Mouse (Mus musculus): ENCODE data around the gene Mrpl14. TPM values are rescaled to one million over a fixed set of nuclear protein-coding genes. Genes with fewer than 3 reads are reported as not detected.

The Mrpl14 gene
- polyA plus RNA-seq (2017; shearing (Covaris generic)), result 10 to 100 TPM; 91.5 to 92.9 TPM

DNA sequence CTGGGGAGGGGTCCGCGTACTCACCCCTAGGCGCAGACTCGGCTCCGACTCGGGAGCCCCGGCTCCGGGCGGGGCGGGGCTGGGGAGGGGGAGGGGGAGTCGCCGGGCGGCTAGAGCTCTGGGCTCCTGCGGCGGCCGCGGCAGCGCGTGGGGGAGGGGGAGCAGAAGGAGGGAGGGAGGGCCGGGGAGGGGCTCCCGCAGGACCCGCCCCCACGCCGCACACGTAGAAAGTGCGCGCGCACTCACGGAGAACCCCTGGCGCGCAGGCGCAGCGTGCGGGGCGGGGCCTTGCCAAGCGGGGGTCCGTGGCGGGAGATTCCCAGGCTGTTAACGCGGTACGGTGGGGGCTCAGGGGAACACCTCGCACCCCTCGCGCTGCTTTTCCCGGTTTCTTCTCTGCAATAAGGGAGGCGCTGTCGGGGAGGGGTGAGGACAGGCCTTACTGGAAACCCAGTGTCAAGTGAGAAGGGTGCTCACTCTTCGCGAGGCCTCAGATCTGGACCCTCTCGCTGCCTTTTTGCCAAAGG is at the start of gene Mrpl14:
Gene Mrpl14 (plus strand): TSS at position 230 of the 527 bp plus-strand sequence.
- ATAC-seq, result peak; percentile 74

GRCm38 (mm10) chr17:45638596-45639295 is 47.4 kb upstream of the Mrpl14 start:
- ATAC-seq, result no peak

DNA sequence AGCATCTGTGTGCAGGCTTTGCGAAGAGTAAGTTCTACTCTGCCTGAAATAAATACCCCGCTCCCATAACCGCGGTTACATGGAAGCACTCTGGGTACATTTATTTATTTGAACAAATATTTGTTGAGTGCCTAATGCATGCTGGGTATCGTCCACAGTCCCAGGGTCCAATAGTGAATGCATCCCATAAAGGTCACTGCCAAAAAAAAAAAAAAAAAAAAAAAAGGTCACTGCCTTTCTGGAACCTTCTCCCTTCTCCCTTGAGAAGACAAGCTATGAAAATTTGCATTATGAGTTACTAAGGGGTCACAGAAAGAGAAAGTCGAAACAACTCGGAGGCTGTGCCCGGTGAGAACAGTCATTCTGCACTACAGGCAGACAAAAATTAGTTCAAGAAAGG is 44.1 kb upstream of the Mrpl14 start:
- ATAC-seq, result no peak

DNA sequence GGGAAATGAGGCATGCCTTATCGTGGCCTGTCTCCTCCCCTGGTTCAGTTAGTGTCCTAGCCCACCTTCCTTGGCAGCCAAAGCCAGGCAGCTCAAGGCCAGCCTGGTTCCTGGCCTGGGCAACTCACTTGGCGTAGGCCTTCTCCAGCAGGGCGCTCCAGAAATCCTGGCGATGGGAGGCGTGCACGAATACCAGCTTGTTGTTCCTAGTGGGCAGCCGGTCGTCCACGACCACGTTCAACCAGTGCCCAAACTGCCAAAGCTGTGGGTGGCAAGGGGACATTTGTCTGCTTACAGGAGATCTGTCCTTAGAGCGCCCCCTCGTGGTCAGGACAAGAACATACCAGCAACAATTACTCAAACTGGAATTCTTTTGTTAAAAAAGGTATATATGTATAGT is 43.4 kb upstream of the Mrpl14 start:
- ATAC-seq, result peak; percentile 47

- no peak for ATAC-seq
These were observed 41.9 kb upstream of the Mrpl14 start for GRCm38 (mm10) chr17:45644185-45644584.

GRCm38 (mm10) chr17:45653233-45653632 is 32.9 kb upstream of the Mrpl14 start:
- ATAC-seq, result no peak

- no peak for ATAC-seq
These were observed 30.3 kb upstream of the Mrpl14 start for GRCm38 (mm10) chr17:45655820-45656219.

- no peak for ATAC-seq
These were observed 26.9 kb upstream of the Mrpl14 start, which contains the start of gene Capn11 for GRCm38 (mm10) chr17:45659225-45659624. Gene Capn11 (minus strand): TSS chr17:45659325.

DNA sequence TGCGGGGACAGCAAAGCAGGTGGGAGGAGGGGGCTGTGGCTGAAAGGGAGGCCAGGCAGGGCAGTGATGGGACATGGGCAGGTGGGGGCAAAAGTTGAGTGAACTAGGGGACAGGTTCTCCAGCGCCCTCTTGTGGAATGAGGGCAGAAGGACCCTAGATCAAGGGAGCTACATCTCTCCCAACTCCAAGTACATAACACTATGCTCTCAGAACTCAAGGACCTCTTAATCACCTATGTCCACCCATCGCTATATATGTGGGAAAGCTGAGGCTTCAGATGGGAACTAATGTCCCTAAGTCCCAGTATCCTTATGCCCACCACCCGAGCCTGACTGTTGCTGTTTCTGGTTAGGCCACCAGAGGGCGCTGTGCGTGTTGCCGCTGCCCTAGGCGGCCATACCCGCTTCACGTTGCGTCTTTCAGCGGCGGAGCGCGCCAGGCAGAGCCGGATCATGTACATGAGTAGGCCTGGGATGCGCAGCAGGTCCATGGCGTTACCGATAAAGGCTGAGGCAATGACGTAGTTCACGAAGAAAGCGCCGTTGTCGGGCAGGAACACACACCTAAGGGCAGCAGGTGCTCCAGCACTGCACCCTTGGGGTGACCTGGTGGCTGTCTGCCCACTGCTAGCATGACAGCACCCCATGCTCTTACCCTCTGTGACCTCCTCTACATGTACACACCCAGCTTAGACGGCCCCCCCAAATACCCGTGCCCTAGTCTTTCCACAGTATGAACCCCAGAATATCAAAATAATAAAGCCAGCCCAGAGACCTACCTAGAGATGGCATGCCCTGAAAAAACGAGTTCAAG is 22.8 kb upstream of the Mrpl14 start:
- ATAC-seq, result peak; percentile 79

GRCm38 (mm10) chr17:45664608-45665007 is 21.5 kb upstream of the Mrpl14 start:
- ATAC-seq, result no peak

DNA sequence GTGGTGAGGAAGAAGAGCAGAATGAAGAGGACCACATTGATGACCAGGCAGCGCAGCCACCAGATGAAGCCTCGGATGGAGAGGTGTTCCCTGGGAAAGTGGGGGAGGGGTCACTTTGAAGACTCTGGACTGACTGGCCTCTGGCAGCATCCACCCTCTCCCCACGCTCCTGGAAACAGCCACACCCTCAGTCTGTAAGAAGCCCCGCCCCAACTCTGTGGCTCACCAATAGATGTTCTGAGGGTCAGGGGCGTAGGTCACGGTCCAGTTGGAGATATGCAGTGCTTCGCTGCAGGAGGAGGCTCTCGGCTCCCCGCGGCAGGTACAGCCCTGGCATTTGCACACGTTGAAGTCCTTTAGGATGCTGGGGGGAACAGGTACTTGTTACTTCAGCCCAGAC is 20.0 kb upstream of the Mrpl14 start:
- no peak for ATAC-seq

DNA sequence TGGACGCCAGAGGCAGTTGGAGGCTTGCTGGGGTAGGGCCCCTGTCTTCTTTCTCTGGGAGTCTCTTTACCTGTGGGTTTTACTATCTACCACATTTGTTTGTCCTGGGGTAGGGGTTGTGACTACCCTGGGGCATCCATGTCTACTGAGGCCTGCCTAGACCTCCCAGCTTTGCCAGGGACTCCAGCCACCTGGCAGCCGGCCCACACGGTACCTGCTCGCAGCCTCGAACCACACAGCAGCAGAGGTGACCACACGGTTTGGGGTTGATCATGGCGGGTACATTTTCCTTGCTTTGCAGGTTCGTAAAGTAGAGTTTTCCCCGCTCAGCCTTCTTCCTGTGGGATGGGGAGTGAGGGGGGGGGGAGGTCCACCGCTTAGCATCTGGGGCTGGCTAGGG is 18.6 kb upstream of the Mrpl14 start:
- no peak for ATAC-seq

DNA sequence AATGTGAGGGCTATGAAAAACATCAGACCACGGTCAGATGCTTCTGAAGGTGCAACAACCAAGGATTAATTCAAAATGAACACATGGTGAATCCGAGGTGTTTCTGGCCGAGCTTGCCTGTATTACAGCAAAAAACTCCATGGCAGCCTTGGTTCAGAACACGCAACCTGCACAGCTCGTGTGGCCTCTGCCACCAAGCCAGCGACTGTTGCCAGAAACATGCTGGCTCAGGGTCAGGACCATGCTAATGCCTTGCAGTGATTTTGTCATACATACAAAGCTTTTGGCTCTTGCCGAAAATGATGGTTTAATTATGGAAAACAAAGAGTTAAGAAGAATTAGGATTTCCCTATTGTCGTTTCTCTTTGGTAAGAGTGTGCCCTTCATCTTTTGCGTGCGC is 18.1 kb upstream of the Mrpl14 start:
- ATAC-seq, result no peak

DNA sequence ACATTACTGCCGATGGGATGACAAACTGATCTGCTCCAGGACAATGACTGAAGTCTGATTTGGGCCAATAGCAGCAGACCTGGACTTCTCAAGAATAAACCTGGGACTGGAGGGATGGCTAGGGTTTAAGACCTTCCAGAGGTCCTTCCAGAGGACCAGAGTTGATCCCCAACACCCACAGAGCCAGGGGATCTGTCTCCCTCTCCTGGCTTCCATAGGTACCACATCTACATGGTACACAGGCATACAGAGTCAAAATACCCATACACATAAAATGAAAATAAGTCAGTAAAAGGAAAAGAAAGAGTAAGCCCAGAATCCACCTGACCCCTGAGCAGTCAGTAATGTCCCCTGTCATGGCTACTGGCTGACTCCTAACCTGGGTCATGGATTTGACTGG is 14.3 kb upstream of the Mrpl14 start:
- ATAC-seq, result no peak

GRCm38 (mm10) chr17:45672598-45672997 is 13.5 kb upstream of the Mrpl14 start:
- ATAC-seq, result no peak

- ATAC-seq, result peak; percentile 53
These were observed 8.0 kb upstream of the Mrpl14 start for GRCm38 (mm10) chr17:45678106-45678505.

- ATAC-seq, result no peak
These were observed 5.6 kb upstream of the Mrpl14 start for GRCm38 (mm10) chr17:45680391-45680980.

DNA sequence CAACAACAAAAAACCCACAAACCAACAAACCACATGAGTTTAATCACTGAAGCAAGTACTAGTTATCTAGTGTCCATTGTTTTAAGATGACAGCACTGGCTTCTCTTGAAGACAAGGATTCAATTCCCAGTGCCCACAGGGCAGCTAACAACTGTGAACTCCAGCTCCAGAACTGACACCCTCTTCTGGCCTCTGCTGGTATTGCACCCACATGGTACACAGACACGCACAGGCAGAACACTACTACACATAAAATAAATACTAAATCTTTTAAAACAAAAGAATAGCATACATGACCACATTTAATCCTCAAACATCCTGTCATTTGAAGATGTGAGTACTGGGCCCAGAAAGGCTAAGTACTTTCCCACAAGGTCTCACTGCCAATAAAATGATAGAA is 4.5 kb upstream of the Mrpl14 start:
- ATAC-seq, result no peak

DNA sequence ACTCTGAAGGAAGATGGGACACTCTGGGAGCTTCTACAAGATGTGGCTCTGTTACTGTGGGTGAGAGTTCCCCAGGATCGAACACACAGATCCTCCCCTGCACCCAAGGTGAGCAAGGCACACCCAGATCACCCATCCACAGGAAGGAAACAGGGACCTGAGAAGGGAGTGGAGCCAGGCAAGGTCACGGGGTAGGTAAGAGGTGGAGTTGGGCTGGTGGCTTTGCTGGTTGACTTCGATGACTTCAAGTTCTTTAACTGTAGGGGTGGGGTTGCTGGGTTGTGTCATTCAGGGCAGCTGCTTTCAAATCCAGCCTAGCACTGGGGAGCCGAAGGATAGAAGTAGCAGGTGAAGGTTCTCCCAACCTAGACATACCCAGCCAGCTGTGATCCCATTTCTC is 3.3 kb upstream of the Mrpl14 start:
- no peak for ATAC-seq

DNA sequence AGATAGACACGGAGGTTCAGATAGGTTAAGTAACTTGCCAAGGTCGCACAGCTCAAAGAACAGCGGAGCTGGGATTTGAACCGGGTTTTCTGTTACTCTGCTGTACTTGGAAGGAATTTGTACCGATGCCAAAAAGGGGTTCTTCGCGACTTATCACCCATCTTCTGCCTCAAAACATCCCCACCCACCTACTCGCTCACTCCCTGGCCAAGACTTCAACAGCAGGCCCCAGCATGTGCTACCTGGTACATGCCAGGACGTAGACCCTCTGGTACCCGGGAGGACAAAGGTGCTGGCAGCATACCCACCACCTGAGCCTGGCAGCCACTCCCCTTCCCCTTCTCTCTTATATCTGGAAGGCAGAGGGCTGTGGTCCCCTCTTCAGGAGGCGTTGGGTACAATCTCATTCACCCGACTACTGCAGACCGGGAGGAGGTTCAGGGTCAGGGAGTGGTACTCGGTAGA is 1.4 kb upstream of the Mrpl14 start:
- ATAC-seq, result no peak

DNA sequence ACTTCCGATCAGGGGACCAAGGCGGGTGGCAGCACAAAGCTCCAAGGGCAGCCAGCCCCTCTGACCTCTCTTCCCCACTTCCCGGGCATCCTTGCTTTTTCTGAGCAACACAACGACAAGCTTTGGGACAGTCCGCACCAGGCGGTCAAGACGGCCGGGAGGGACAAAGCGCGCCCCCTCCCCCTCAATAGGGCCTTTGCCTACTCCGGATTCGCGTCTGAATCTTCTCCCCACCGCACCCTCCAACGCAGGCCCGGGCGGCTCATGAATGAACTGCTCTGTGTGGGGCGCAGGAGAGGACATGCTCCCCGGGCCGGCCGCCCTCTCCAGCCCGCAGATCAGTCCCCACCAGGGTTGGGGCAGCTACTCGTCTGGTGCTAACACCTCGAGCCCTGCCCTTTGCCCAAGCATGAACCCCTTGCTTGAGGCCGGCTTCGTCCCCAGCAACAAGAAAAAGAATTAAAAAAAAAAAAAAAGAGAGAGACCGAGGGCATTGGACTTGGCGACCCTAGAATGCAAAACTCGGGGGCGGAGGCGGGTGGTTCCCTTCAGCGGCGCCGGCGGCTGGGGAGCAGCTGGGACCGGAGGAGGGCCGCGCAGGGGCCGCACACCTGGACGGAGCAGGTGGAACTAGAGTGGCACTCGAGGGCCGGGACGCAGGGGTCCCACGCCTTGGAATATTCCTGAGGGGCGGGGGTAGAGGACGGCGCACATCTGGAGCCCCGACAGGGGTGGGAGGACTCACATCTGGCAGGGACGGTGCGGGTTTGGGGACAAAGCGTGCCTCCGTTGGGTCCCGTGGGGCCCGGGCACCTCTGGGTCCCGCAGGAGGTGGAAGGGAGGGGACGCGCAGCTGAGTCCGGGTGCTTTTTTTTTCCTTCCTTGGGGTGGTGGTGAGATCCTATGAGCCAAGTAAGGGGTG is 690 bp upstream of the Mrpl14 start:
- ATAC-seq, result peak; percentile 38

DNA sequence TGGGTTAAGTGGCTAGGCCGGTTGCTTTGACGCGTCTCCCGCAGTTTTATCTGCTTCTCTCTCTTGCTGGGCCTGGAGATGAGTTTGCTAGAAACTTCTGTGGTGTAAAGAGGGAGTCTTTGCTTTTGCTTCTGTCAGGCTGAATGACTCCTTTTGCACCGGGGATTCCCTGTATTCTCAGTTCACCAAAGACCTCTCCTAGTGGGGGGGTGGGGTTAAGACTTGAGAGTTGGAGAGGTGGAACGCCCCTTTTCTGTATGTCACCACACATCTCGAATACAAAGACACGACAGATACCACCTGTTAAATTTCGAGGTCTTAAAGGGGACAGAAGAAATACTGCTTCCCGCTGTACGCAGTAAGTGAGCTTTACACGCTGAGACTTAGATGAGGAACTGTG is 594 bp downstream of the Mrpl14 start, which contains the start of gene Tmem63b:
Gene Tmem63b (minus strand): TSS at position 190 of the 400 bp plus-strand sequence.
- ATAC-seq, result peak; percentile 53
